Mouse (Mus musculus) hindbrain, embryonic 16.5 days (tissue): ENCODE measurements at regions not wholly inside any gene's neighbourhood (a gene's known extent, or its start where the extent isn't known, plus 50 kb on each side); places are given as distances from the start of the nearest gene placed in this dataset.

Source experiments
- ATAC-seq: fragments of 200-750 bp; cut with Nextera tagmentation; 2 replicates; pipeline ENCODE4 v1.8.0; 2017; ENCODE audit warnings: moderate TSS enrichment, moderate library complexity
- H3K27ac ChIP-seq: fragments of 300-500 bp; sonication (generic); 2 replicates; pipeline ENCODE4 v1.5.1; 2014; ENCODE audit warnings: low read depth, mild to moderate bottlenecking, control low read depth, low read length, moderate library complexity
- H3K27me3 ChIP-seq: fragments of 300-500 bp; sonication (generic); replicated peaks from 2 replicates; pipeline ENCODE4 v1.6.1; 2014; ENCODE audit warnings: low read length; ENCODE audit not compliant: control insufficient read depth, insufficient read depth
- H3K36me3 ChIP-seq: fragments of 300-500 bp; sonication (generic); 2 replicates; pipeline ENCODE4 v1.6.1; 2014; ENCODE audit warnings: mild to moderate bottlenecking, low read length, moderate library complexity, mixed read lengths; ENCODE audit not compliant: control insufficient read depth, insufficient read depth
- H3K4me1 ChIP-seq: fragments of 300-500 bp; sonication (generic); 2 replicates; pipeline ENCODE4 v1.6.1; 2014; ENCODE audit warnings: low read depth, low read length; ENCODE audit not compliant: control insufficient read depth, insufficient read depth
- H3K4me2 ChIP-seq: fragments of 300-500 bp; sonication (generic); 2 replicates; pipeline ENCODE4 v1.6.1; 2014; ENCODE audit warnings: mild to moderate bottlenecking, low read length, control low read depth, moderate library complexity
- H3K4me3 ChIP-seq: fragments of 300-500 bp; sonication (generic); 2 replicates; pipeline ENCODE4 v1.5.1; 2014; ENCODE audit warnings: mild to moderate bottlenecking, low read length, control low read depth, moderate library complexity
- H3K9ac ChIP-seq: fragments of 300-500 bp; sonication (generic); 2 replicates; pipeline ENCODE4 v1.6.1; 2014; ENCODE audit warnings: low read depth, mild to moderate bottlenecking, control low read depth, low read length, moderate library complexity
- H3K9me3 ChIP-seq: fragments of 300-500 bp; sonication (generic); 2 replicates; pipeline ENCODE4 v1.6.1; 2014; ENCODE audit warnings: mild to moderate bottlenecking, low read length, moderate library complexity; ENCODE audit not compliant: control insufficient read depth
- WGBS: fragments of 180-500 bp; shearing (Covaris S2); extraction: QIAGEN DNeasy Blood & Tissue Kit; methylation state at CpG from one replicate; pipeline ENCODE4 v1.1.7; 2014; 5-methylcytosine and 5-hydroxymethylcytosine counted together

- H3K36me3 ChIP-seq: no peaks in the 10 kb centered on the region
- peak; percentile 60 for ATAC-seq
- no peaks in the 10 kb centered on the region for H3K27me3 ChIP-seq
- H3K27ac ChIP-seq: peak overlapping the region; percentile 35; the same call in 1 of the 2 replicates
- H3K4me1 ChIP-seq: peaks cover 7% of the 10 kb centered on the region; the same call in 1 of the 2 replicates
- WGBS: 32% methylated on average over 6 of the region's 6 CpGs
- no peak overlapping the region for H3K4me2 ChIP-seq
- no peaks in the 10 kb centered on the region for H3K9me3 ChIP-seq
- no peak overlapping the region for H3K4me3 ChIP-seq
- H3K9ac ChIP-seq: no peak overlapping the region
Measured at GRCm38 (mm10) chr4:33641883-33642282, 282.5 kb upstream of the Cnr1 start.

DNA sequence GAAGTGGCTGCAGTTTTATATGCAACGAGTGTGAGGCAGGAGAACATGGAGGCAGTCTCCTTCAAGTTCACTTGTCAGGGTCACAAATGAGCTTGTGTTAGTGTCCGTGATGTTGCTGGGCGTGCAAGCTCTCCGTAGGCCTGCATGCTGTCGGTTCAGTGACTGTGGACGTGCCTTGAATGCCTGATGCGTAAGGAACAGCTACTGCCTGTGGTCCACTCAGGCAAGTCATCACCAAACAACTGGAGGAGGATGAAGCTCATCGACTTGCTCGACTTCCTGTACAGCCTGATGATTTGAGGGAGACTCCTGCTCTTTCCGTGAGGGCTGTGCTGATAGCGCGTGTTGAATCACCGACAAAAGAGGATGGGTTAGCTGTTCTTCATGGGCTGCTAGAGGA, 281.9 kb upstream of the Cnr1 start:
- no peaks in the 10 kb centered on the region for H3K36me3 ChIP-seq
- H3K27me3 ChIP-seq: no peaks in the 10 kb centered on the region
- H3K4me2 ChIP-seq: no peak overlapping the region
- WGBS: 69% methylated on average over 13 of the region's 13 CpGs
- H3K9me3 ChIP-seq: no peaks in the 10 kb centered on the region
- no peak overlapping the region for H3K9ac ChIP-seq
- no peak overlapping the region for H3K4me3 ChIP-seq
- peak; percentile 66 for ATAC-seq
- H3K27ac ChIP-seq: peak overlapping the region; percentile 35; the same call in 1 of the 2 replicates
- H3K4me1 ChIP-seq: peaks cover 7% of the 10 kb centered on the region; the same call in 1 of the 2 replicates

GRCm38 (mm10) chr4:33645217-33645616, 279.2 kb upstream of the Cnr1 start:
- no peak for ATAC-seq
- 84% methylated on average over 2 of the region's 2 CpGs for WGBS
- H3K9ac ChIP-seq: no peak overlapping the region
- H3K27me3 ChIP-seq: no peaks in the 10 kb centered on the region
- H3K4me2 ChIP-seq: no peak overlapping the region
- no peak overlapping the region for H3K27ac ChIP-seq
- H3K9me3 ChIP-seq: no peaks in the 10 kb centered on the region
- no peak overlapping the region for H3K4me3 ChIP-seq
- no peaks in the 10 kb centered on the region for H3K36me3 ChIP-seq
- peaks cover 7% of the 10 kb centered on the region; the same call in 1 of the 2 replicates for H3K4me1 ChIP-seq

- Histone ChIP-seq H3K36me3 (no peaks in the 10 kb centered on the region), H3K9ac (no peak overlapping the region), H3K4me3 (no peak overlapping the region), H3K9me3 (no peaks in the 10 kb centered on the region), H3K27me3 (no peaks in the 10 kb centered on the region), H3K4me1 (no peaks in the 10 kb centered on the region), H3K27ac (no peak overlapping the region), H3K4me2 (no peak overlapping the region)
- no peak for ATAC-seq
- 75% methylated on average over 5 of the region's 5 CpGs for WGBS
Measured at GRCm38 (mm10) chr4:33651292-33651691, 273.1 kb upstream of the Cnr1 start.

- no peaks in the 10 kb centered on the region for H3K36me3 ChIP-seq
- 90% methylated on average over 14 of the region's 14 CpGs for WGBS
- H3K4me3 ChIP-seq: no peak overlapping the region
- H3K4me1 ChIP-seq: peaks cover 13% of the 10 kb centered on the region; the same call in 1 of the 2 replicates
- ATAC-seq: no peak
- no peak overlapping the region for H3K27ac ChIP-seq
- no peak overlapping the region for H3K9ac ChIP-seq
- H3K4me2 ChIP-seq: no peak overlapping the region
- no peaks in the 10 kb centered on the region for H3K9me3 ChIP-seq
- no peaks in the 10 kb centered on the region for H3K27me3 ChIP-seq
Measured at GRCm38 (mm10) chr4:33659766-33660165, 264.6 kb upstream of the Cnr1 start.

DNA sequence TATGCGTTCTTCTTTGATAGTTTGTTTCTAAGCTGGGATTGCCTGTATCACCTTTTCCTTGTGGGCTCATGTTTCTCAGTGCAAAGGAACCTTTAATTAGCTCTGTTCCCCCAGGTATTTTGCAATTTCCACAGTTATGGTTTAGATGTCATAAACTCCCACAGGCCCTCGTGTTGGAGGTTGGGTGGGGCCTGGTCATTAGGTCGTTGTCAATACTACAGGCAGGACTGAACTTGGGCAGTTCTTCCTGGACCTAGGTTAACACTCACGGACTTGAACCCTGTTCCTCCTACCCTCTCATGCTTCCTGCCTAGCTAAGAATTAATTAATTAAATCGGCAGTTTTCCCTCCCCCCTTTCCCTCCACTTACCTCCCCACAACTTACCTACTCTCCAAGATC, 263.8 kb upstream of the Cnr1 start:
- Histone ChIP-seq H3K4me3 (no peak overlapping the region), H3K4me2 (no peak overlapping the region), H3K9ac (no peak overlapping the region), H3K4me1 (peaks cover 13% of the 10 kb centered on the region; the same call in 1 of the 2 replicates), H3K27me3 (no peaks in the 10 kb centered on the region), H3K27ac (no peak overlapping the region), H3K9me3 (no peaks in the 10 kb centered on the region), H3K36me3 (no peaks in the 10 kb centered on the region)
- WGBS: 88% methylated on average over 5 of the region's 5 CpGs
- ATAC-seq: no peak

DNA sequence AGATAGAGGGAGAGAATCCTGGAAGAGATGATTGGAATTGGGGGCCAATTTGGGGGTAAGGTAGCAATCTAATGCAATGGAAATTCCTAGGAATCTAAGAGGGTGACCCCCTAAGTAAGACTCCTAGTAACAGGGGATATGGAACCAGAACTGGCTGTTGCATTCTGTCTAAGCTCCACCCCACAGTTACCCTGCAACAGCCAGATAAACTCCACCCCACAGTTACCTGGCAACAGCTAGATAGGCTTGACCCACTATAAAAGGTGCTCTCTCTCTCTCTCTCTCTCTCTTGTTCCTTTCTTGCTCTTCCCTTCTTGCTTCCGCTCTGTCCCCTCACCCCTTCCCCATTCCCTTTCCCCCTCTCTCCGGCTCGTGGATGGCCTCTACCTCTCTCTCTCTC, 262.5 kb upstream of the Cnr1 start:
- WGBS: 80% methylated on average over 3 of the region's 3 CpGs
- H3K4me2 ChIP-seq: no peak overlapping the region
- no peak overlapping the region for H3K27ac ChIP-seq
- no peaks in the 10 kb centered on the region for H3K27me3 ChIP-seq
- H3K4me3 ChIP-seq: no peak overlapping the region
- peaks cover 13% of the 10 kb centered on the region; the same call in 1 of the 2 replicates for H3K4me1 ChIP-seq
- H3K9ac ChIP-seq: no peak overlapping the region
- no peaks in the 10 kb centered on the region for H3K36me3 ChIP-seq
- H3K9me3 ChIP-seq: no peaks in the 10 kb centered on the region
- ATAC-seq: no peak

DNA sequence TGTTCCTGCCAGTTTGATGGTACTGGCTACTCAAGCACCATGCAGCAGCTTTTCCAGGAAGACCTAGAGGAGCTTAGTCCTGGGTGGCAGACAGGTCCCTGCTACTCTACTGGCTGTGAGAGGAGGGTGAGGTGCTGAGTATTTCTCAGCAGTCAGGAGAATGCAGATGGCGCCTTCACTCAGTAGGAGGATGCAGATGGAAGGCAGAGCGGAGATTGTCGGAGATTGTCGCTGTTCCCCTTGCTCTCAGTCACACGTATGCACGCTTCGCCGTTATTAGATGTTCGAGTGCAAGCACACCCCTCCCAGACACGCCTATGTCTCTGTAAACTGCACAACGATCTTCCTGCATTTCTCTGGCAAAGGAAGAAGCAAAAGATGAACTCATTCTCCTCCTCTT, 261.4 kb upstream of the Cnr1 start:
- H3K27me3 ChIP-seq: no peaks in the 10 kb centered on the region
- H3K36me3 ChIP-seq: no peaks in the 10 kb centered on the region
- H3K4me1 ChIP-seq: peaks cover 13% of the 10 kb centered on the region; the same call in 1 of the 2 replicates
- no peak overlapping the region for H3K9ac ChIP-seq
- no peak overlapping the region for H3K4me2 ChIP-seq
- no peaks in the 10 kb centered on the region for H3K9me3 ChIP-seq
- no peak overlapping the region for H3K27ac ChIP-seq
- ATAC-seq: no peak
- H3K4me3 ChIP-seq: no peak overlapping the region
- 71% methylated on average over 11 of the region's 11 CpGs for WGBS

- H3K4me2 ChIP-seq: no peak overlapping the region
- H3K36me3 ChIP-seq: no peaks in the 10 kb centered on the region
- peaks cover 13% of the 10 kb centered on the region; the same call in 1 of the 2 replicates for H3K4me1 ChIP-seq
- peak; percentile 69 for ATAC-seq
- H3K4me3 ChIP-seq: no peak overlapping the region
- no peaks in the 10 kb centered on the region for H3K27me3 ChIP-seq
- WGBS: 38% methylated on average over 11 of the region's 11 CpGs
- no peaks in the 10 kb centered on the region for H3K9me3 ChIP-seq
- 0 out of 2 replicates have a peak overlapping the region, but pooled peaks have one; percentile 12 for H3K9ac ChIP-seq
- peak overlapping the region; percentile 32 for H3K27ac ChIP-seq
Measured at GRCm38 (mm10) chr4:33663616-33664473, 260.5 kb upstream of the Cnr1 start.
